33 mouse cellular contexts compared by ENCODE assay signal in genomic region chr8:45363220-45363619, GRCm38 (mm10). TPM values are rescaled to one million over a fixed set of nuclear protein-coding genes. Genes with fewer than 3 reads are reported as not detected.
DNase-seq lines count a peak whose midpoint lies in the region; ATAC-seq and TF ChIP-seq lines count a peak whose summit lies in the region.
"Had no signal": no experiment of that assay in that cellular context is flagged by ENCODE, and none has a peak within 500 bp of the region (broad histone marks: within the 10 kb centered on the region; RNA-seq: fewer than 3 reads in every experiment).

No protein-coding gene starts in this region.

- no peak for TF ChIP-seq EP300 in liver, postnatal 0 days (IDR thresholded peaks at IDR 0.05; ENCODE audit: low read depth)

- H3K9me3 ChIP-seq in kidney, embryonic 15.5 days (replicated peaks), result no peaks in the 10 kb centered on the region
- no peaks in the 10 kb centered on the region for H3K9me3 ChIP-seq in kidney, embryonic 14.5 days (ENCODE audit: control insufficient read depth, low read length)
- no peaks in the 10 kb centered on the region for H3K9me3 ChIP-seq in liver, embryonic 15.5 days (replicated peaks)
- H3K9me3 ChIP-seq in liver, embryonic 11.5 days (ENCODE audit: control insufficient read depth, low read length), result no peaks in the 10 kb centered on the region
- H3K9me3 ChIP-seq in liver, postnatal 0 days (ENCODE audit: low read length), result no peaks in the 10 kb centered on the region
- H3K9me3 ChIP-seq: embryonic facial prominence, embryonic 10.5 days; embryonic facial prominence, embryonic 13.5 days; forebrain, embryonic 12.5 days; forebrain, embryonic 15.5 days; heart, embryonic 12.5 days; heart, embryonic 15.5 days; hindbrain, embryonic 10.5 days; hindbrain, embryonic 13.5 days had no signal

- no peaks in the 10 kb centered on the region for H3K27me3 ChIP-seq in kidney, embryonic 15.5 days
- no peaks in the 10 kb centered on the region for H3K27me3 ChIP-seq in kidney, embryonic 14.5 days (ENCODE audit: control insufficient read depth, insufficient read depth, low read length)
- peaks cover 5% of the 10 kb centered on the region; the same call in 1 of the 2 replicates for H3K27me3 ChIP-seq in liver, embryonic 15.5 days
- H3K27me3 ChIP-seq in liver, embryonic 11.5 days (replicated peaks; ENCODE audit: control insufficient read depth, insufficient read depth, low read length), result 0 out of 2 replicates have a peak, but pooled peaks cover 3% of the 10 kb centered on the region
- H3K27me3 ChIP-seq in liver, postnatal 0 days (ENCODE audit: insufficient read depth, low read length), result no peaks in the 10 kb centered on the region
- H3K27me3 ChIP-seq: embryonic facial prominence, embryonic 13.5 days; forebrain, embryonic 12.5 days; forebrain, embryonic 15.5 days; heart, embryonic 12.5 days; heart, embryonic 15.5 days; hindbrain, embryonic 13.5 days had no signal

- H3K4me2 ChIP-seq in kidney, embryonic 15.5 days, result no peak overlapping the region
- no peak overlapping the region for H3K4me2 ChIP-seq in kidney, embryonic 14.5 days (replicated peaks; ENCODE audit: low read depth, low read length)
- no peak overlapping the region for H3K4me2 ChIP-seq in liver, embryonic 15.5 days
- H3K4me2 ChIP-seq in liver, embryonic 11.5 days, result no peak overlapping the region
- H3K4me2 ChIP-seq in liver, postnatal 0 days (ENCODE audit: low read depth, low read length), result no peak overlapping the region
- H3K4me2 ChIP-seq: embryonic facial prominence, embryonic 13.5 days; forebrain, embryonic 12.5 days; forebrain, embryonic 15.5 days; heart, embryonic 12.5 days; heart, embryonic 15.5 days; hindbrain, embryonic 13.5 days had no signal

- H3K4me3 ChIP-seq in kidney, embryonic 15.5 days (replicated peaks), result no peak overlapping the region
- no peak overlapping the region for H3K4me3 ChIP-seq in kidney, embryonic 14.5 days (ENCODE audit: low read length)
- H3K4me3 ChIP-seq in liver, embryonic 15.5 days (replicated peaks), result no peak overlapping the region
- no peak overlapping the region for H3K4me3 ChIP-seq in liver, embryonic 11.5 days (ENCODE audit: low read depth, low read length)
- no peak overlapping the region for H3K4me3 ChIP-seq in liver, postnatal 0 days (ENCODE audit: low read depth, low read length)
- H3K4me3 ChIP-seq: embryonic facial prominence, embryonic 10.5 days; embryonic facial prominence, embryonic 13.5 days; erythroblast, embryonic 14.5 days; forebrain, embryonic 12.5 days; forebrain, embryonic 15.5 days; heart, embryonic 12.5 days; heart, embryonic 15.5 days; hindbrain, embryonic 10.5 days; hindbrain, embryonic 13.5 days had no signal

- no peak for ATAC-seq in kidney, embryonic 15.5 days (replicated peaks; ENCODE audit: low FRiP score)
- no peak for ATAC-seq in kidney, embryonic 14.5 days (ENCODE audit: low FRiP score, low TSS enrichment)
- ATAC-seq in liver, embryonic 15.5 days (ENCODE audit: insufficient read depth), result peak; percentile 51; the same call in 1 of the 2 replicates
- no peak for ATAC-seq in liver, embryonic 11.5 days (replicated peaks; ENCODE audit: low FRiP score)
- ATAC-seq in liver, postnatal 0 days, result peak; percentile 50
- ATAC-seq: activated CD4-positive, CD25-positive, alpha-beta regulatory T cell, adult 4 months; CD4-positive, CD25-positive, alpha-beta regulatory T cell, adult 4 months; forebrain, embryonic 15.5 days had no signal

- H3K4me1 ChIP-seq in kidney, embryonic 15.5 days, result peaks cover 4% of the 10 kb centered on the region; the same call in 1 of the 2 replicates
- H3K4me1 ChIP-seq in kidney, embryonic 14.5 days (ENCODE audit: control insufficient read depth, insufficient read depth, low read length), result 0 out of 2 replicates have a peak, but pooled peaks cover 2% of the 10 kb centered on the region
- H3K4me1 ChIP-seq in liver, embryonic 15.5 days (replicated peaks), result no peaks in the 10 kb centered on the region
- no peaks in the 10 kb centered on the region for H3K4me1 ChIP-seq in liver, embryonic 11.5 days (replicated peaks; ENCODE audit: control insufficient read depth, insufficient read depth, low read length)
- H3K4me1 ChIP-seq in liver, postnatal 0 days (ENCODE audit: insufficient read depth), result no peaks in the 10 kb centered on the region
- H3K4me1 ChIP-seq: embryonic facial prominence, embryonic 13.5 days; heart, embryonic 12.5 days; heart, embryonic 15.5 days had no signal

- no peak overlapping the region for H3K9ac ChIP-seq in kidney, embryonic 15.5 days
- no peak overlapping the region for H3K9ac ChIP-seq in kidney, embryonic 14.5 days (ENCODE audit: low read depth, low read length)
- H3K9ac ChIP-seq in liver, embryonic 15.5 days, result no peak overlapping the region
- H3K9ac ChIP-seq in liver, embryonic 11.5 days (ENCODE audit: low read depth, low read length), result no peak overlapping the region
- no peak overlapping the region for H3K9ac ChIP-seq in liver, postnatal 0 days (replicated peaks)
- H3K9ac ChIP-seq: embryonic facial prominence, embryonic 13.5 days; forebrain, embryonic 12.5 days; forebrain, embryonic 15.5 days; heart, embryonic 12.5 days; heart, embryonic 15.5 days; hindbrain, embryonic 13.5 days had no signal

- TF ChIP-seq CTCF in liver, postnatal 0 days (IDR thresholded peaks at IDR 0.05; ENCODE audit: low read depth), result no peak

- H3K36me3 ChIP-seq in kidney, embryonic 15.5 days, result no peaks in the 10 kb centered on the region
- no peaks in the 10 kb centered on the region for H3K36me3 ChIP-seq in kidney, embryonic 14.5 days (ENCODE audit: control insufficient read depth, insufficient read depth, low read length)
- no peaks in the 10 kb centered on the region for H3K36me3 ChIP-seq in liver, embryonic 15.5 days (replicated peaks)
- no peaks in the 10 kb centered on the region for H3K36me3 ChIP-seq in liver, embryonic 11.5 days (ENCODE audit: control insufficient read depth, insufficient read depth, low read length)
- H3K36me3 ChIP-seq in liver, postnatal 0 days (replicated peaks; ENCODE audit: insufficient read depth, low read length), result no peaks in the 10 kb centered on the region
- H3K36me3 ChIP-seq: embryonic facial prominence, embryonic 10.5 days; embryonic facial prominence, embryonic 13.5 days; forebrain, embryonic 12.5 days; forebrain, embryonic 15.5 days; heart, embryonic 12.5 days; heart, embryonic 15.5 days; hindbrain, embryonic 10.5 days; hindbrain, embryonic 13.5 days had no signal

- WGBS in kidney, embryonic 15.5 days, result 62% methylated on average over 1 of the region's 1 CpGs
- WGBS in kidney, embryonic 14.5 days, result 70% methylated on average over 1 of the region's 1 CpGs
- 66% methylated on average over 1 of the region's 1 CpGs for WGBS in liver, embryonic 15.5 days (ENCODE audit: insufficient replicate concordance)
- WGBS in liver, embryonic 11.5 days, result 59% methylated on average over 1 of the region's 1 CpGs
- WGBS in liver, postnatal 0 days (ENCODE audit: insufficient replicate concordance), result 77% methylated on average over 1 of the region's 1 CpGs

- H3K27ac ChIP-seq in kidney, embryonic 15.5 days, result no peak overlapping the region
- no peak overlapping the region for H3K27ac ChIP-seq in kidney, embryonic 14.5 days (ENCODE audit: low read depth, low read length)
- H3K27ac ChIP-seq in liver, embryonic 15.5 days (replicated peaks), result no peak overlapping the region
- H3K27ac ChIP-seq in liver, embryonic 11.5 days (ENCODE audit: low read depth, low read length), result no peak overlapping the region
- no peak overlapping the region for H3K27ac ChIP-seq in liver, postnatal 0 days (ENCODE audit: low read depth)
- H3K27ac ChIP-seq: embryonic facial prominence, embryonic 10.5 days; embryonic facial prominence, embryonic 13.5 days; forebrain, embryonic 12.5 days; forebrain, embryonic 15.5 days; heart, embryonic 15.5 days; hindbrain, embryonic 10.5 days; hindbrain, embryonic 13.5 days had no signal

- DNase-seq in kidney, adult 8-10 months, result peak; percentile 17 to 23
- peak; percentile 23 to 33 for DNase-seq in kidney, postnatal 36 days
- DNase-seq in liver, embryonic 11.5 days (ENCODE audit: low spot score), result no peak
- no peak for DNase-seq in liver, postnatal 0 days
- DNase-seq in frontal cortex, postnatal 14 days (ENCODE audit: low spot score in 2 of 2), result no peak
- DNase-seq: adrenal gland, adult 8-10 months; adrenal gland, postnatal 25 days; cerebellum, adult 11-12 months; cerebellum, adult 8-10 months; cerebellum, postnatal 10 days; cerebellum, postnatal 36 days; embryo, embryonic 11 days; gastrocnemius, postnatal 10 days; gastrocnemius, postnatal 36 days; heart, postnatal 10 days; heart, postnatal 36 days had no signal

RNA-seq across cellular contexts. Expression of gene Fam149a, which starts 18.9 kb away (rescaled TPM):
- polyA plus RNA-seq in kidney, embryonic 15.5 days (2015; fragmentation: Nextera tagmentation; extraction: Ambion mirVana), result 47.0 and 48.4 TPM in 2 replicates
- 47.5 and 62.8 TPM in 2 replicates for polyA plus RNA-seq in kidney, embryonic 14.5 days (2014; fragmentation: Nextera tagmentation; extraction: Ambion mirVana)
- 1.9 TPM in 2 replicates for polyA plus RNA-seq in liver, embryonic 15.5 days (2015; fragmentation: Nextera tagmentation; extraction: Ambion mirVana)
- polyA plus RNA-seq in liver, embryonic 11.5 days (2014; fragmentation: Nextera tagmentation; extraction: Ambion mirVana), result 5.1 and 5.7 TPM in 2 replicates
- polyA plus RNA-seq in liver, postnatal 0 days (2015; fragmentation: Nextera tagmentation; extraction: Ambion mirVana), result 1.5 and 2.1 TPM in 2 replicates
- polyA plus RNA-seq: activated CD4-positive, CD25-positive, alpha-beta regulatory T cell, adult 4 months; CD4-positive, CD25-positive, alpha-beta regulatory T cell, adult 4 months had no signal

RNA-seq across cellular contexts. Expression of gene Cyp4v3, which starts 30.2 kb away (rescaled TPM):
- polyA plus RNA-seq in kidney, embryonic 15.5 days (2015; fragmentation: Nextera tagmentation; extraction: Ambion mirVana), result 1.6 and 2.1 TPM in 2 replicates
- 0.83 and 1.2 TPM in 2 replicates for polyA plus RNA-seq in kidney, embryonic 14.5 days (2014; fragmentation: Nextera tagmentation; extraction: Ambion mirVana)
- 5.1 and 5.3 TPM in 2 replicates for polyA plus RNA-seq in liver, embryonic 15.5 days (2015; fragmentation: Nextera tagmentation; extraction: Ambion mirVana)
- 1.7 and 1.9 TPM in 2 replicates for polyA plus RNA-seq in liver, embryonic 11.5 days (2014; fragmentation: Nextera tagmentation; extraction: Ambion mirVana)
- 8.0 and 8.4 TPM in 2 replicates for polyA plus RNA-seq in liver, postnatal 0 days (2015; fragmentation: Nextera tagmentation; extraction: Ambion mirVana)
- polyA plus RNA-seq: erythroblast, embryonic 14.5 days had no signal

RNA-seq across cellular contexts. Expression of gene Tlr3, which starts 47.7 kb away (rescaled TPM):
- polyA plus RNA-seq in kidney, embryonic 15.5 days (2015; fragmentation: Nextera tagmentation; extraction: Ambion mirVana), result 3.2 and 4.1 TPM in 2 replicates
- polyA plus RNA-seq in kidney, embryonic 14.5 days (2014; fragmentation: Nextera tagmentation; extraction: Ambion mirVana), result 2.1 and 3.8 TPM in 2 replicates
- 0.37 and 0.78 TPM in 2 replicates for polyA plus RNA-seq in liver, embryonic 15.5 days (2015; fragmentation: Nextera tagmentation; extraction: Ambion mirVana)
- 0.71 and 1.0 TPM in 2 replicates for polyA plus RNA-seq in liver, embryonic 11.5 days (2014; fragmentation: Nextera tagmentation; extraction: Ambion mirVana)
- polyA plus RNA-seq in liver, postnatal 0 days (2015; fragmentation: Nextera tagmentation; extraction: Ambion mirVana), result 1.2 and 1.7 TPM in 2 replicates
- polyA plus RNA-seq: erythroblast, embryonic 14.5 days had no signal

RNA-seq across cellular contexts. Expression of gene Gm45753, which starts 55.0 kb away (rescaled TPM):
- polyA plus RNA-seq in kidney, embryonic 15.5 days (2015; fragmentation: Nextera tagmentation; extraction: Ambion mirVana), result 0.32 and 0.42 TPM in 2 replicates
- polyA plus RNA-seq in kidney, embryonic 14.5 days (2014; fragmentation: Nextera tagmentation; extraction: Ambion mirVana), result 0.10 TPM in 1 of 2 replicates, not detected in the other
- polyA plus RNA-seq in liver, embryonic 15.5 days (2015; fragmentation: Nextera tagmentation; extraction: Ambion mirVana), result 14.8 and 14.9 TPM in 2 replicates
- 0.78 and 0.89 TPM in 2 replicates for polyA plus RNA-seq in liver, embryonic 11.5 days (2014; fragmentation: Nextera tagmentation; extraction: Ambion mirVana)
- polyA plus RNA-seq in liver, postnatal 0 days (2015; fragmentation: Nextera tagmentation; extraction: Ambion mirVana), result 41.6 and 42.7 TPM in 2 replicates
- polyA plus RNA-seq: activated CD4-positive, CD25-positive, alpha-beta regulatory T cell, adult 4 months; brain, embryonic 14.5 days; C2C12; CD4-positive, CD25-positive, alpha-beta regulatory T cell, adult 4 months; cortical plate, adult 2 months; embryonic facial prominence, embryonic 13.5 days; erythroblast, embryonic 14.5 days; forebrain, embryonic 12.5 days; forebrain, embryonic 15.5 days; heart, embryonic 12.5 days; heart, embryonic 15.5 days; hindbrain, embryonic 10.5 days; hindbrain, embryonic 13.5 days had no signal

Comparison
In these comparisons a context has a peak if more than half of its experiments do, and no peak if none do; other contexts are left out.
1. ATAC-seq: peak in liver, embryonic 15.5 days (single experiment) and liver, postnatal 0 days (single experiment); none in kidney, embryonic 15.5 days (single experiment), kidney, embryonic 14.5 days (single experiment) and liver, embryonic 11.5 days (single experiment).
2. DNase-seq: peak in kidney, adult 8-10 months (2 of 2) and kidney, postnatal 36 days (2 of 2); none in liver, embryonic 11.5 days (single experiment), liver, postnatal 0 days (single experiment) and frontal cortex, postnatal 14 days (0 of 2).